Mouse (Mus musculus) forebrain, embryonic 14.5 days (tissue): ENCODE data around the gene Tjp2. TPM values are rescaled to one million over a fixed set of nuclear protein-coding genes. Genes with fewer than 3 reads are reported as not detected.

Experiments
- ATAC-seq: fragments of 200-750 bp; cut with Nextera tagmentation; 2 replicates; pipeline ENCODE4 v1.8.0; 2017; ENCODE audit warnings: mild to moderate bottlenecking, moderate library complexity
- DNase-seq: peaks from one replicate; pipeline ENCODE4 v3.0.0-alpha.2; 2015; ENCODE audit warnings: low spot score
- H3K27ac ChIP-seq: fragments of 300-500 bp; sonication (generic); 2 replicates; pipeline ENCODE4 v1.5.1; 2014; ENCODE audit warnings: low read depth, mild to moderate bottlenecking, control low read depth, low read length, moderate library complexity
- H3K27me3 ChIP-seq: fragments of 300-500 bp; sonication (generic); replicated peaks from 2 replicates; pipeline ENCODE4 v1.6.1; 2014; ENCODE audit warnings: low read length, control low read depth, mixed read lengths; ENCODE audit not compliant: control insufficient read depth, insufficient read depth
- H3K36me3 ChIP-seq: fragments of 300-500 bp; sonication (generic); 2 replicates; pipeline ENCODE4 v1.6.1; 2014; ENCODE audit warnings: low read length, control low read depth; ENCODE audit not compliant: control insufficient read depth, insufficient read depth
- H3K4me1 ChIP-seq: fragments of 300-500 bp; sonication (generic); 2 replicates; pipeline ENCODE4 v1.6.1; 2014; ENCODE audit warnings: antibody characterized with exemption, low read length, control low read depth; ENCODE audit not compliant: control insufficient read depth, insufficient read depth
- H3K4me2 ChIP-seq: fragments of 300-500 bp; sonication (generic); 2 replicates; pipeline ENCODE4 v1.6.1; 2014; ENCODE audit warnings: mild to moderate bottlenecking, control low read depth, low read length
- H3K4me3 ChIP-seq: fragments of 300-500 bp; sonication (generic); 2 replicates; pipeline ENCODE4 v1.5.1; 2014; ENCODE audit warnings: low read depth, low read length, control low read depth
- H3K9ac ChIP-seq: fragments of 300-500 bp; sonication (generic); 2 replicates; pipeline ENCODE4 v1.6.1; 2014; ENCODE audit warnings: mild to moderate bottlenecking, low read length, control low read depth, moderate library complexity
- H3K9me3 ChIP-seq: fragments of 300-500 bp; sonication (generic); replicated peaks from 2 replicates; pipeline ENCODE4 v1.6.1; 2016; ENCODE audit warnings: low read length, control low read depth, mixed read lengths; ENCODE audit not compliant: control insufficient read depth
- whole genome bisulfite sequencing: fragments of 180-500 bp; shearing (Covaris S2); extraction: QIAGEN DNeasy Blood & Tissue Kit; methylation state at CpG from one replicate; pipeline ENCODE4 v1.1.7; 2014; 5-methylcytosine and 5-hydroxymethylcytosine counted together
- polyA plus RNA-seq: library from polyadenylated mRNA; unstranded; fragments of >200 nt; fragmentation: Nextera tagmentation; extraction: Ambion mirVana; gene quantifications from 2 replicates; pipeline ENCODE4 v1.2.1, GENCODE M21; 2014

The Tjp2 gene
- polyA plus RNA-seq, 1 experiment from 2014 or later: 9.0 TPM

- no peak overlapping the region for H3K4me2 ChIP-seq
- H3K36me3 ChIP-seq: no peaks in the 10 kb centered on the region
- H3K4me1 ChIP-seq: no peaks in the 10 kb centered on the region
- 56% methylated on average over 8 of the region's 8 CpGs for WGBS
- H3K27ac ChIP-seq: no peak overlapping the region
- H3K27me3 ChIP-seq: no peaks in the 10 kb centered on the region
- no peaks in the 10 kb centered on the region for H3K9me3 ChIP-seq
- no peak overlapping the region for H3K9ac ChIP-seq
- DNase-seq (no peak), ATAC-seq (no peak)
- H3K4me3 ChIP-seq: no peak overlapping the region
Measured at GRCm38 (mm10) chr19:24080417-24081080, 144.3 kb downstream of the Tjp2 start.

DNA sequence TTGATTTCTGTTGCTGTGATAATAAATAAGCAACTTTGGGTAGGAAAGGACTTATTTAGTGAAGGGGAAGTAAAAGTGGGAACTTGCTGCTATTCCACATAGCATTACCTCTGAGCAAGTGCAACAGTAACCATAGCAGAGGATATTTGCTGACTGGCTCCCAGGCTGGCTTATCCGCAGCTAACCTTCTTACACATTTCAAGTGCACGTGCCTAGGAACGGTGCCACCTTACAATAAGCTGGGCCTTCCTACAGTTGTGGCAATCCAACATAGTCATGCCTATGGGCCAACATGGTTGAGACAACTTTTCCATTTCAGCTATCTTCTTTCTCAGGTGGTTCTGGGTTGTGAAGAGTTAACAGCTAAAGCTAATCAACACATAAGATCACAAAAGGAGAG, 147.2 kb downstream of the Tjp2 start:
- Histone ChIP-seq H3K27ac (no peak overlapping the region), H3K9me3 (no peaks in the 10 kb centered on the region), H3K4me2 (no peak overlapping the region), H3K27me3 (no peaks in the 10 kb centered on the region), H3K4me1 (no peaks in the 10 kb centered on the region), H3K36me3 (no peaks in the 10 kb centered on the region), H3K4me3 (no peak overlapping the region), H3K9ac (no peak overlapping the region)
- ATAC-seq (no peak), DNase-seq (no peak)
- 95% methylated on average over 3 of the region's 3 CpGs for WGBS

DNA sequence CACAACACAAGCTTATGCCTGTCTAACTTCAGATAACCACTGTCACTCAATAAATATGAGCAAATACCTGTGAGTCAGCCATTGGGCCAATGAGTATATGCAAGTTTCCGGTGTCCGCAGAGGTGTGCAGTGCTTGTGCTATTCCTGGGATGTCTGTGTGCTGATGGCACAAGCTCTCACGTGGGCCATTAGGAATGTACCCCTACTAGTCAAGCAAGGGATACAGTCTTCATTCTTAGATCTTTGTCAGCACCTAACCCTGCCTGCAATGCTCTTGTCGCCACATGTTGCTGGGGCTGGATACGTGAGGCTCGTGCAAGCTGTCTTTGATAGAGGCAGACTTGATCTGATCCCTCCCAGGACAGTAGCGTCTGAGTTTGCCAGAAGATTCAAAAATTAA, 148.3 kb downstream of the Tjp2 start:
- H3K27ac ChIP-seq: no peak overlapping the region
- no peaks in the 10 kb centered on the region for H3K36me3 ChIP-seq
- no peak overlapping the region for H3K4me3 ChIP-seq
- no peaks in the 10 kb centered on the region for H3K27me3 ChIP-seq
- 93% methylated on average over 7 of the region's 7 CpGs for WGBS
- DNase-seq: no peak
- H3K4me1 ChIP-seq: no peaks in the 10 kb centered on the region
- no peak overlapping the region for H3K9ac ChIP-seq
- no peak for ATAC-seq
- H3K4me2 ChIP-seq: no peak overlapping the region
- H3K9me3 ChIP-seq: no peaks in the 10 kb centered on the region

- H3K36me3 ChIP-seq: no peaks in the 10 kb centered on the region
- WGBS: 85% methylated on average over 8 of the region's 8 CpGs
- no peaks in the 10 kb centered on the region for H3K27me3 ChIP-seq
Measured at GRCm38 (mm10) chr19:24075927-24076326, 148.9 kb downstream of the Tjp2 start.

DNA sequence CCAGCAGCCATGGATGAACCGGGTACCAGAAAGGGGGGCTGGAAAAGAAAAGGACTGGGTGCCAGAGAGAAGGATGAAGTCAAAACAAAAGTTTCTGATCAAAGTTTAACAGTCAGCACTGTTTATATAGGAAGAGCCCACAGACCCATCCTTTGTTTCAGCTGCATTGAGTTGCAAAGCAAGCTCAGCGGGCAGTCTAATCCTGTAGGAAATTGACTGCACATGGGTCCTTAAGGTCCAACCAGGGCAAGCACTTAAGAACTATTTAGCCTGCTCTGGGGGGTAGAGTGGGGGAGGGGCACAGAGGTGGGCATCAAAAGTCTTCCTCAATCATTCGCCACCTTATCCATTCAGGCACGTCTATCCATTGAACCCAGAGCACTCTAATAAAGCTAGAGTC, 151.7 kb downstream of the Tjp2 start:
- H3K9ac ChIP-seq: no peak overlapping the region
- no peaks in the 10 kb centered on the region for H3K27me3 ChIP-seq
- DNase-seq (no peak), ATAC-seq (no peak)
- no peak overlapping the region for H3K4me2 ChIP-seq
- H3K4me3 ChIP-seq: no peak overlapping the region
- no peaks in the 10 kb centered on the region for H3K36me3 ChIP-seq
- H3K4me1 ChIP-seq: no peaks in the 10 kb centered on the region
- no peaks in the 10 kb centered on the region for H3K9me3 ChIP-seq
- 38% methylated on average over 4 of the region's 4 CpGs for WGBS
- H3K27ac ChIP-seq: no peak overlapping the region

More at GRCm38 (mm10) chr19:24075927-24076326, 148.9 kb downstream of the Tjp2 start:
- Histone ChIP-seq H3K27ac (no peak overlapping the region), H3K4me1 (no peaks in the 10 kb centered on the region), H3K9me3 (no peaks in the 10 kb centered on the region), H3K9ac (no peak overlapping the region), H3K4me2 (no peak overlapping the region), H3K4me3 (no peak overlapping the region)
- ATAC-seq: no peak
- no peak for DNase-seq

- Histone ChIP-seq H3K9ac (no peak overlapping the region), H3K4me2 (no peak overlapping the region), H3K27me3 (no peaks in the 10 kb centered on the region), H3K27ac (no peak overlapping the region), H3K36me3 (no peaks in the 10 kb centered on the region), H3K9me3 (no peaks in the 10 kb centered on the region), H3K4me3 (no peak overlapping the region), H3K4me1 (no peaks in the 10 kb centered on the region)
- ATAC-seq: no peak
- DNase-seq: no peak
- 54% methylated on average over 12 of the region's 12 CpGs for WGBS
Measured at GRCm38 (mm10) chr19:24064348-24064895, 160.4 kb downstream of the Tjp2 start.

- Histone ChIP-seq H3K9ac (no peak overlapping the region), H3K27me3 (no peaks in the 10 kb centered on the region), H3K4me3 (no peak overlapping the region), H3K4me2 (no peak overlapping the region), H3K27ac (no peak overlapping the region), H3K36me3 (no peaks in the 10 kb centered on the region), H3K9me3 (no peaks in the 10 kb centered on the region), H3K4me1 (no peaks in the 10 kb centered on the region)
- ATAC-seq: no peak
- 82% methylated on average over 4 of the region's 4 CpGs for WGBS
- DNase-seq: no peak
Measured at GRCm38 (mm10) chr19:24063585-24063984, 161.2 kb downstream of the Tjp2 start.

GRCm38 (mm10) chr19:24058851-24059250, 166.0 kb downstream of the Tjp2 start:
- Histone ChIP-seq H3K4me3 (no peak overlapping the region), H3K4me1 (no peaks in the 10 kb centered on the region), H3K4me2 (no peak overlapping the region), H3K27ac (no peak overlapping the region), H3K9me3 (no peaks in the 10 kb centered on the region), H3K36me3 (no peaks in the 10 kb centered on the region), H3K9ac (no peak overlapping the region), H3K27me3 (no peaks in the 10 kb centered on the region)
- DNase-seq (peak; percentile 34), ATAC-seq (no peak)
- 84% methylated on average over 8 of the region's 8 CpGs for WGBS

- 91% methylated on average over 5 of the region's 5 CpGs for WGBS
- no peaks in the 10 kb centered on the region for H3K9me3 ChIP-seq
- no peaks in the 10 kb centered on the region for H3K4me1 ChIP-seq
Measured at GRCm38 (mm10) chr19:24058021-24058420, 166.8 kb downstream of the Tjp2 start.

More at GRCm38 (mm10) chr19:24058021-24058420, 166.8 kb downstream of the Tjp2 start:
- H3K36me3 ChIP-seq: no peaks in the 10 kb centered on the region
- no peak overlapping the region for H3K27ac ChIP-seq
- no peaks in the 10 kb centered on the region for H3K27me3 ChIP-seq
- H3K4me2 ChIP-seq: no peak overlapping the region
- H3K4me3 ChIP-seq: no peak overlapping the region
- no peak overlapping the region for H3K9ac ChIP-seq
- ATAC-seq: no peak
- no peak for DNase-seq
